Mouse (Mus musculus): ENCODE measurements around the gene Tmem37.
A peak's percentile ranks its signal among the peaks of the same experiment; 100 is the strongest.

Gene Tmem37

GRCm38 (mm10) chr1:120093482-120094134 is 19.7 kb upstream of the Tmem37 start:
- DNase-seq (ENCODE audit: low read depth, low spot score) = peak; percentile 91

DNA sequence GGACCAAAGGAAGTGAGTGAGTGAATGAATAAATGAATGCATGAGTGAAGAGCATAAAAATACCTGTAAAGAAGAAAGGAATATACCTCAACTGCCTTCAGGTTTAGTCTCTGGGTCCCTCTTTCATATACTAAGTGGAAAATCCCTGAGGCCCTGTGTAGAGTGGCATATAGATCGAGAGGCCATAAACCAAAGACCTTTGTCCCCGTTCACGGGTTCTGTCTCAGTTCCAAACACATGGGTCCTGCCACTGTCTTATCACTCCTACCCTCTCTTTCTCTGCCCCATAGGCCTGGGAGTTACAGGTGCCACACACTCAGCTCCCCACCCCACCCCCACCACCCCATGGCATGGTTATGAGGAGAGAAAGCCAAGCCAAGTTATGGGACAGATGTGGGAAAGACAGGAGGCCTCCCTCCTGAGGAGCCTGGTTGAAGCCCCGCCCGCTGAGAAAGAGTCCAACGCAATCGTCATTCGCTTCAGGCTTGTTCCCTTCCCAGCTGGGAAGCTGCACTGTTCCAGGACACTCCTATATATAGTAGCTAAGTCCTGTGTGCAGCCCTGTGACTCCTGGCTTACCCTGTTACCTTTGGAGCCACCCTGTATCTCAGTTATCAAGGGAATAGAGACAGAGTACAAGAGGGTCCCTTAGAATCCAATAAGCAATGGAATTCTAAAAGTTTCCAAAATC is 17.2 kb upstream of the Tmem37 start:
- DNase-seq (ENCODE audit: low read depth, low spot score) = no peak

GRCm38 (mm10) chr1:120089180-120089579 is 15.3 kb upstream of the Tmem37 start:
- DNase-seq (ENCODE audit: low read depth, low spot score) = no peak

DNA sequence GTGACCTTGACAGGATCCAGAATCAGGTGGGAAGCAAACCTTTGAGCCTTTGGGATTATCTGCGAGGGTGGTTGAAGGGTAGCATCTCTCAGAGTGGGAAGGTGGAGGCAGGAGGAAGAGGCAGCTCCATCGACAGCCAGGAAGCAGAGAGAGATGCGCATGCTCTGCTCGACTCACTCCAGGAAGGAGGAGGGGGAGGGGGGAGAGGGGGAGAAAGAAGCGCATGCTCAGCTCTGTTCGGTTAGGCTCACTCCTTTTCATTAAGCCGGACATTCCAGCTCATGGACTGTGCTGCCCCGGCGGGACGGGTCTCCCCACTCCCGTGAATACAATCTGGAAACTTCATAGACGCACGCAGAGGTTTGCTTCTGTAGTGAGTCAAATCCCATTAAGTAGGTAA is 12.8 kb upstream of the Tmem37 start:
- no peak for DNase-seq (ENCODE audit: low read depth, low spot score)

GRCm38 (mm10) chr1:120085696-120086095 is 11.8 kb upstream of the Tmem37 start:
- no peak for DNase-seq (ENCODE audit: low read depth, low spot score)

GRCm38 (mm10) chr1:120083921-120084517 is 10.1 kb upstream of the Tmem37 start:
- peak; percentile 59 for DNase-seq (ENCODE audit: low read depth, low spot score)

- DNase-seq (ENCODE audit: low read depth, low spot score) = peak; percentile 52
Measured at GRCm38 (mm10) chr1:120082957-120083585, 9.2 kb upstream of the Tmem37 start.

GRCm38 (mm10) chr1:120080632-120081031 is 6.8 kb upstream of the Tmem37 start:
- peak; percentile 77 for DNase-seq (ENCODE audit: low read depth, low spot score)

DNA sequence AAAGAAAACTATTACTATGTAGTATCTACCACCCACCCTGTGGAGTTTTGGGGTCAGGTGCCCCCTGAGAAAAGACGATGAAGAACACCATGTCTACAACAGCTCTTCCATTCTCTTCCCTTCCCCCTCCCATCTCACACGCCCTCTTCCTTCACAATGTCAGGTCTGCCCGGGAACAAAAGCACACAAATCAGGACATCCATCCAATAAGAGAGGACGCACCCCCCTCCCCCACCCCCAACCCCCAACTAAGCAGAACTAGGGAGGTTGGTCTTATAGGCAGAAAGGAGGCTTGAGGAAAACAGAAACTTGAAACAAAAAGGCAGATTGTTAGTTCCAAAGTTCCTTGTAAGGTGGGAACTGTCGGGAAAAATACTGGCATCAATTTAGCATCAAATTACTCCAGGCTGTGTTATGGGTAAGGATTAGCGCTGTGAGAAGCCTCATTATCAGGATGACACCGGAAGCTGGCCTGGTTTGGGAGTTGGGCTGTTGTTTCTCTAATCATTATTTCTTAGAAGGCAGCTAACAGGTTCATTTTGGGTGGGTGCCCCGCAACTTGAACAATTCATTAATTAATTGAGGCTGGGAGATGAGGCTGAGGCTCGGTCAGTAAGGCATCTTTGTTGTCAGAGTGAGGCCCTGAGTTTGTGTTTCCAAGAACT is 4.0 kb upstream of the Tmem37 start:
- DNase-seq (ENCODE audit: low read depth, low spot score) = no peak

DNA sequence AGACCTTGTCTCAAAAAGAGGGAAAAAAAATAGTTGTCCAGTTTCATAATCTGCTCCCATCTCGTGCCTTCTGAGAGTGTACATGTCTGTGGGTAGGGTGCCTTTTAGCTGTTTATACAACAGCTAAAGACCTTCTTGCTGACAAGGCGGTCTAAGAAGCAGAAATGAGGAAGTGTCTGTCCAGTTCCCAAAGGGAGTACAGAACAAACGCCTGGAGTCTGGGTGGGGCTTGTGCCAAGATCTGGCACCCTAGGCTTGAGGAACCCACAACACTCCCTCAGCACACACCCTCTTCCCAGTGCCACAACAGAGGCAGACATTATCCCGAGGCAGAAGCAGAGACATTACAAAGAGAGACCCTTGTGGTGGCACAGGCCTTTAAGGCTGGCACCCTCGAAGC is 1.6 kb upstream of the Tmem37 start:
- peak; percentile 17 for DNase-seq (ENCODE audit: low read depth, low spot score)

- DNase-seq (ENCODE audit: low read depth, low spot score) = peak; percentile 20
Measured at GRCm38 (mm10) chr1:120074931-120075330, 1.1 kb upstream of the Tmem37 start.

GRCm38 (mm10) chr1:120074307-120074702 is 431 bp upstream of the Tmem37 start:
- peak; percentile 29 for DNase-seq (ENCODE audit: low read depth, low spot score)

GRCm38 (mm10) chr1:120072900-120073299 is 974 bp downstream of the Tmem37 start:
- DNase-seq (ENCODE audit: low read depth, low spot score) = no peak

DNA sequence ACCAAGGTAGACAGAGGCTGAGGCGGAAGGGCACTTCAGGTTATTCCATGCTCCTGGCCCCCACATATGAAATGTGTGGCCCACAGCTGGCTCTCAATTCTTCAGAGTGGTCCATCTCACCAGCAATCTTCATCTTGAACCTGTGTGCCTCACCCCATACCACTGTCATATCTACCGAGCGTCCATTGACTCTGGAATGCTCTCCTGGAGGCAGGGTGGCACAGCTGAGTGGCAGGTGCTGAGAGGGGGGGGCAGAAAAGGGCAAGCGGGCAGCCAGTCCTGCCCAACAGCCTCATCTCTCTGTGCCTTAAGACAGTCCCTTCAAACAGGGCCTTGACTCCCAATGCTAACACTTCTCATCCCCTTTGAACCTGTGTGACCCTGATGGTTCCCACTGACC is 2.7 kb downstream of the Tmem37 start:
- DNase-seq (ENCODE audit: low read depth, low spot score) = no peak

DNA sequence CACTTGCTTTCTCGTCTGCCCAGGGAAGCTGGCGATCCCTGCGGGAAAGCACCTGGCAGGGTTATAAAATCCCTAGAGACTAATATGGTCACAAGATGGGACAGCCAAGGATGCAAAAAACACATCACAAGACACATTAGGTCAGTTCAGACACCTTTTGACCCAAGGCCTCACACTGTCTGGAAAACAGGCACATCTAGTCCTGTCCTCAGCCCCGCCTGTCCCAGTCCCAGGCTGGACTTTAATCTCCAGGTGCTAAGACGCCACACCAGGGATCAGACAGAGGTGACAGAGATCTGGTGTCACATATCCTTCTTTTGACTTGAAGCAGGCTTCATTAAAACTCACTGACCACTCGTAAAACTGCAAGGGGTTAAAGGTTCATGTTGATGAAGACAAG is 3.7 kb downstream of the Tmem37 start:
- no peak for DNase-seq (ENCODE audit: low read depth, low spot score)

DNA sequence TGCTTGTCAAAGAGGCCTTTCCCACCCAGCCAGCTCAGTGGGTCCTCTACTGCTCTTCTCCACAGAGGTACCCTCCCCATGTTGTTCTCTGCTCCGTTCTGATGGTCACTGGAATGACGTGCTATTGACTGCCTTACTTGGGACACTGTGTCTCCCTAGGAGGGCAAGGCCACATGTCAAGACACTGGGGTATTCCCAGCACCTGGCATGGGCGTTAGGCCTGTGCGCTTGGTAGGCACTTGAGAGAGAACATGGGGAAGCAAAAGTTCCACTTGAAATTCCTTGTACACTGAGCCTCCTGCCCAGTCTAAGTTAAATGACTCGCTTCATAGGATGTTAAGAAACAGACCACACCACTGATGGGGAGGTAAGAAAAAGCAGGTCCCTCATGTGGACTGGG is 4.8 kb downstream of the Tmem37 start:
- no peak for DNase-seq (ENCODE audit: low read depth, low spot score)

DNA sequence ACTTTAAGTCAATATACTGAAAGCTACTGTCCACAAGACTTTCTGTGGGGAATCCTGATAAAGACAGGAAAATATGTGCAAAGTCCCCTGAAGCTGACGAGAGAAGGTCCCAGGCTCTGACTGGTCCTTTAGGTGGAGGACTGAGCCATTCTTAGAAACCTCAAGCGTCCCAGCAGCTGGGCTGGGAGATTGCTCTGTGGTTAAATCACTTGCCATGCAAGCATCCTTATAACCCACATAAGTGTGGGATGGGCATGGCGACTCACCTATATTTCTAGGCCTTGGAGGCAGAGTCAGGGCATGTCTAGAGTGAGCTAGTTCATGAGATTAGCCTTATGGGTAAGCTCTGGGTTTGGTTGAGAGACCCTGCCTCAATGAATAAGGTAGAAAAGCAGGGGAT is 7.2 kb downstream of the Tmem37 start:
- DNase-seq (ENCODE audit: low read depth, low spot score) = peak; percentile 61

DNA sequence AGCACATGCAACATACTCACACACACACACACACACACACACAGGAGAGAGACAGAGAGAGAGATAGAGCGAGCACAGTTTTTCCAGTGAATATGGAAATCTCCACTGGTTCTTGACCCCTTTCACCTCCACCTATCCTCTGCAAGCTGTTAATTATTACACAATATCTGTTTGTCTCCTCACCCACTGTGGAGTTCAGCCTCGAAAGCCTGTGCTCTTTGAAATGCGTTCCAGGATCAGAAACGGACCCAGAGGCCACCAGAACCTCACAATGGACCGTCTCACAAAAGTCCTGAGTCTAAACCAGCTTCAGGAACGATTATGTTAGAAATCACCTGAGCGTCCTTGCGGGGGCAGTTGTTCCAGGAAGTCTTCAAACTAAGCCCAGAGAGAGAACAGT is 7.7 kb downstream of the Tmem37 start:
- no peak for DNase-seq (ENCODE audit: low read depth, low spot score)

- DNase-seq (ENCODE audit: low read depth, low spot score) = no peak
Measured at GRCm38 (mm10) chr1:120064036-120064682, 9.7 kb downstream of the Tmem37 start.

GRCm38 (mm10) chr1:120062231-120062630 is 11.6 kb downstream of the Tmem37 start:
- no peak for DNase-seq (ENCODE audit: low read depth, low spot score)

DNA sequence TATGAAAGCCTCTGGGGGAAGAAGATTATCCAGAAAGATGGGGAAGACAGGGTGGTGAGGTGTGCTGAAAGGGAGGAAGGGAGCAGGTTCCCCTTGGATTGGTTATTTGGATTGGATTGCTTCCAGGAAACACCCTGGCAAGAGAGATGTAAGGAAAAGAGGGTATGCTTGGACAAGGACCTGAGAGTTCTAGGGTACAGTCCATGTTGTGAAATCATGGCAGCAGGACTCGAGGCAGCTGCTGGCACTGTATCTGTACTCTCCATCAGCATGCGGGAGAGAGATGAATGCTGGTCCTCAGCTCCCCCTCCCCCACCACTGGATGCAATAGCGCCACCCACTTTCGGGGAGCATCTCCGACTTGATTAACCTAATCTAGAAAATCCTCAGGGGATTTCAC is 13.2 kb downstream of the Tmem37 start:
- no peak for DNase-seq (ENCODE audit: low read depth, low spot score)

All from 3T3-L1 (cell line).